Mouse (Mus musculus) MEL (cell line): ENCODE data around the gene Togaram2. TPM values are rescaled to one million over a fixed set of nuclear protein-coding genes. Genes with fewer than 3 reads are reported as not detected.

Experiments used
- DNase-seq: peaks from one replicate; pipeline ENCODE4 v3.0.0; 2011; ENCODE audit warnings: low read depth, low spot score
- H3K27ac ChIP-seq: 2 replicates; pipeline ENCODE4 v1.5.1; 2012; ENCODE audit warnings: low read depth, mild to moderate bottlenecking, control low read depth, low read length, moderate library complexity; ENCODE audit not compliant: control insufficient read depth
- H3K27me3 ChIP-seq, 2 experiments: fragments of 150-350 bp in 1 of 2; sonication (generic) in 1 of 2; 2 replicates each; pipeline ENCODE4 v1.6.1; 2012; ENCODE audit warnings: low read length in 2 of 2, mild to moderate bottlenecking in 2 of 2, improper control_type of control experiment in 1 of 2, moderate library complexity in 1 of 2; ENCODE audit not compliant: insufficient read depth in 2 of 2, control insufficient read depth in 1 of 2
- H3K36me3 ChIP-seq, 2 experiments: 2 replicates each; pipeline ENCODE4 v1.6.1; 2012 to 2014; ENCODE audit warnings: low read length in 2 of 2, improper control_type of control experiment in 1 of 2, inconsistent platforms in 1 of 2, mild to moderate bottlenecking in 1 of 2; ENCODE audit not compliant: insufficient read depth in 2 of 2, control insufficient read depth in 1 of 2
- H3K4me1 ChIP-seq, 2 experiments: fragments of 150-350 bp in 1 of 2; sonication (generic) in 1 of 2; 2 replicates each; pipeline ENCODE4 v1.6.1; 2012; ENCODE audit warnings: low read length in 2 of 2, improper control_type of control experiment in 1 of 2, mild to moderate bottlenecking in 1 of 2; ENCODE audit not compliant: insufficient read depth in 2 of 2, control insufficient read depth in 1 of 2
- H3K4me3 ChIP-seq, 2 experiments: fragments of 150-350 bp in 1 of 2; sonication (generic) in 1 of 2; 2 replicates each; pipeline ENCODE4 v1.5.1; 2012; ENCODE audit warnings: low read depth in 2 of 2, low read length in 2 of 2, mild to moderate bottlenecking in 2 of 2, moderate library complexity in 2 of 2, control low read depth in 1 of 2, improper control_type of control experiment in 1 of 2; ENCODE audit not compliant: control insufficient read depth in 1 of 2, insufficient read depth in 1 of 2
- H3K79me2 ChIP-seq: 2 replicates; pipeline ENCODE4 v1.6.1; 2012; ENCODE audit warnings: mild to moderate bottlenecking, low read length, moderate library complexity; ENCODE audit not compliant: control insufficient read depth, poor library complexity, insufficient read depth
- H3K9ac ChIP-seq: 2 replicates; pipeline ENCODE4 v1.6.1; 2012; ENCODE audit warnings: low read depth, mild to moderate bottlenecking, control low read depth, low read length, moderate library complexity; ENCODE audit not compliant: control insufficient read depth, poor library complexity, severe bottlenecking
- H3K9me3 ChIP-seq: fragments of 150-350 bp; sonication (generic); replicated peaks from 2 replicates; pipeline ENCODE4 v1.6.1; 2012; ENCODE audit warnings: mild to moderate bottlenecking, low read length, improper control_type of control experiment, moderate library complexity; ENCODE audit not compliant: insufficient read depth
- GABPA ChIP-seq: IDR thresholded peaks from 2 replicates; pipeline ENCODE4 v1.6.1; 2012; ENCODE audit warnings: low read depth, mild to moderate bottlenecking, inconsistent platforms, low read length, improper control_type of control experiment, moderate library complexity
- GATA1 ChIP-seq: IDR thresholded peaks from 2 replicates; pipeline ENCODE4 v1.6.1; 2011; ENCODE audit warnings: low read depth, low read length, improper control_type of control experiment
- HCFC1 ChIP-seq: IDR thresholded peaks from 2 replicates; pipeline ENCODE4 v1.6.1; 2012; ENCODE audit warnings: low read depth, mild to moderate bottlenecking, inconsistent platforms, low read length, improper control_type of control experiment, moderate library complexity
- KAT2A ChIP-seq: conservative IDR thresholded peaks from 2 replicates; pipeline ENCODE4 v1.6.1; 2012; ENCODE audit warnings: low read depth, low read length, improper control_type of control experiment, inconsistent platforms
- MAFK ChIP-seq: IDR thresholded peaks from 2 replicates; pipeline ENCODE4 v1.6.1; 2011; ENCODE audit warnings: low read depth, mild to moderate bottlenecking, low read length, improper control_type of control experiment, borderline replicate concordance
- MAZ ChIP-seq: IDR thresholded peaks from 2 replicates; pipeline ENCODE4 v1.6.1; 2012; ENCODE audit warnings: low read depth, mild to moderate bottlenecking, inconsistent platforms, low read length, improper control_type of control experiment
- MEF2A ChIP-seq: IDR thresholded peaks from 2 replicates; pipeline ENCODE4 v1.6.1; 2014; ENCODE audit warnings: low read depth, mild to moderate bottlenecking, inconsistent platforms, low read length, improper control_type of control experiment; ENCODE audit not compliant: poor library complexity, insufficient replicate concordance, severe bottlenecking; ENCODE audit errors: extremely low read depth
- NELFE ChIP-seq: IDR thresholded peaks from 2 replicates; pipeline ENCODE4 v1.6.1; 2011; ENCODE audit warnings: low read depth, low read length, improper control_type of control experiment
- RCOR1 ChIP-seq: IDR thresholded peaks from 2 replicates; pipeline ENCODE4 v1.6.1; 2012; ENCODE audit warnings: low read depth, mild to moderate bottlenecking, inconsistent platforms, low read length, improper control_type of control experiment
- SIN3A ChIP-seq: IDR thresholded peaks from 2 replicates; pipeline ENCODE4 v1.6.1; 2012; ENCODE audit warnings: low read length, improper control_type of control experiment, inconsistent platforms
- TAL1 ChIP-seq: IDR thresholded peaks from 2 replicates; pipeline ENCODE4 v1.6.1; 2012; ENCODE audit warnings: mild to moderate bottlenecking, inconsistent platforms, low read length, moderate library complexity, mixed read lengths
- TBP ChIP-seq: IDR thresholded peaks from 2 replicates; pipeline ENCODE4 v1.8.0; 2011; ENCODE audit warnings: low read depth, low read length, improper control_type of control experiment
- USF1 ChIP-seq: IDR thresholded peaks from 2 replicates; pipeline ENCODE4 v1.6.1; 2014; ENCODE audit warnings: low read depth, mild to moderate bottlenecking, inconsistent platforms, low read length, improper control_type of control experiment, moderate library complexity
- ZC3H11A ChIP-seq: IDR thresholded peaks from 2 replicates; pipeline ENCODE4 v1.6.1; 2012; ENCODE audit warnings: low read depth, mild to moderate bottlenecking, inconsistent platforms, low read length, improper control_type of control experiment
- ZKSCAN1 ChIP-seq: IDR thresholded peaks from 2 replicates; pipeline ENCODE4 v1.6.1; 2012; ENCODE audit warnings: low read depth, mild to moderate bottlenecking, inconsistent platforms, low read length, improper control_type of control experiment, moderate library complexity
- ZMIZ1 ChIP-seq: IDR thresholded peaks from 2 replicates; pipeline ENCODE4 v1.6.1; 2012; ENCODE audit warnings: low read depth, mild to moderate bottlenecking, inconsistent platforms, low read length, improper control_type of control experiment, moderate library complexity
- polyA plus RNA-seq, 2 experiments: library from polyadenylated mRNA; stranded (reverse) in 1 of 2; unstranded in 1 of 2; fragments of >175 nt in 1 of 2; fragments of >200 nt in 1 of 2; gene quantifications; 2 replicates each; pipeline versions ENCODE4 v1.2.1 to v1.2.4; 2012; ENCODE audit warnings: low replicate concordance in 2 of 2, low read depth in 1 of 2; ENCODE audit not compliant: insufficient read length in 2 of 2, insufficient read depth in 1 of 2, missing spikeins in 1 of 2
- total RNA-seq: library from RNA; depleted of rRNA; stranded (reverse); fragments of 300-350 nt; gene quantifications from 2 replicates; pipeline ENCODE4 v1.2.3, GENCODE M21; 2012

Gene Togaram2
- total and polyA plus RNA-seq, 3 experiments: not detected

- H3K4me1 ChIP-seq: peaks cover 0 to 9% of the 10 kb centered on the region in 2 experiments; a peak in 2 of 4 replicates
- H3K36me3 ChIP-seq: peaks cover 0 to 3% of the 10 kb centered on the region in 2 experiments; a peak in 1 of 4 replicates
- no peak overlapping the region for H3K4me3 ChIP-seq
- no peaks in the 10 kb centered on the region for H3K79me2 ChIP-seq
- TF ChIP-seq ZC3H11A (no peak), ZKSCAN1 (no peak), ZMIZ1 (no peak), TAL1 (no peak), GABPA (no peak), GATA1 (no peak), RCOR1 (no peak), USF1 (no peak), TBP (no peak), SIN3A (no peak), KAT2A (no peak), MAZ (no peak), HCFC1 (no peak), NELFE (no peak), MEF2A (no peak)
- no peak for DNase-seq
- H3K27ac ChIP-seq: no peak overlapping the region
- no peaks in the 10 kb centered on the region for H3K9me3 ChIP-seq
- no peak overlapping the region for H3K9ac ChIP-seq
- no peaks in the 10 kb centered on the region for H3K27me3 ChIP-seq
Measured at GRCm38 (mm10) chr17:71663491-71663890, 9.6 kb upstream of the Togaram2 start.

- TF ChIP-seq TBP: no peak
- no peak for TF ChIP-seq HCFC1
- TF ChIP-seq MAFK: peak; percentile 50; the same call in 1 of the 2 replicates
- no peak for TF ChIP-seq ZC3H11A
- H3K36me3 ChIP-seq: peaks cover 0 to 3% of the 10 kb centered on the region in 2 experiments; a peak in 1 of 4 replicates
- no peaks in the 10 kb centered on the region for H3K9me3 ChIP-seq
- no peak overlapping the region for H3K4me3 ChIP-seq
- H3K9ac ChIP-seq: no peak overlapping the region
- H3K27ac ChIP-seq: no peak overlapping the region
- no peaks in the 10 kb centered on the region for H3K27me3 ChIP-seq
- DNase-seq: no peak
- peaks cover 0 to 9% of the 10 kb centered on the region in 2 experiments; a peak in 2 of 4 replicates for H3K4me1 ChIP-seq
- H3K79me2 ChIP-seq: no peaks in the 10 kb centered on the region
Measured at GRCm38 (mm10) chr17:71664172-71664571, 8.9 kb upstream of the Togaram2 start.
